Mouse (Mus musculus) liver, embryonic 14.5 days (tissue): ENCODE data around the gene Gm38394. TPM values are rescaled to one million over a fixed set of nuclear protein-coding genes. Genes with fewer than 3 reads are reported as not detected.

Experiments used
- ATAC-seq: fragments of 200-750 bp; cut with Nextera tagmentation; 2 replicates; pipeline ENCODE4 v1.8.0; 2017; ENCODE audit warnings: moderate number of reproducible peaks, mild to moderate bottlenecking, moderate library complexity; ENCODE audit not compliant: insufficient read depth
- DNase-seq, 3 experiments: peaks; one replicate each; pipeline ENCODE4 v3.0.0-alpha.2; 2012 to 2013; ENCODE audit warnings: low read depth in 3 of 3, low spot score in 3 of 3
- H3K27ac ChIP-seq: fragments of 300-500 bp; sonication (generic); 2 replicates; pipeline ENCODE4 v1.5.1; 2014; ENCODE audit warnings: moderate library complexity, mild to moderate bottlenecking, control low read depth, inconsistent platforms
- H3K27me3 ChIP-seq: fragments of 300-500 bp; sonication (generic); 2 replicates; pipeline ENCODE4 v1.6.1; 2014; ENCODE audit warnings: mild to moderate bottlenecking, low read length, moderate library complexity; ENCODE audit not compliant: control insufficient read depth, insufficient read depth
- H3K36me3 ChIP-seq: fragments of 300-500 bp; sonication (generic); replicated peaks from 2 replicates; pipeline ENCODE4 v1.6.1; 2014; ENCODE audit warnings: low read depth; ENCODE audit not compliant: control insufficient read depth, insufficient read depth
- H3K4me1 ChIP-seq, 2 experiments: fragments of 200-500 bp in 1 of 2; fragments of 300-500 bp in 1 of 2; sonication (generic) in 1 of 2; replicated peaks; 2 replicates each; pipeline ENCODE4 v1.6.1; 2012 to 2014; ENCODE audit warnings: antibody characterized with exemption in 1 of 2, inconsistent platforms in 1 of 2, low read length in 1 of 2; ENCODE audit not compliant: control insufficient read depth in 2 of 2, insufficient read depth in 2 of 2
- H3K4me2 ChIP-seq: fragments of 300-500 bp; sonication (generic); 2 replicates; pipeline ENCODE4 v1.6.1; 2014; ENCODE audit warnings: low read depth, mild to moderate bottlenecking, control low read depth, moderate library complexity
- H3K4me3 ChIP-seq, 2 experiments: fragments of 200-500 bp in 1 of 2; fragments of 300-500 bp in 1 of 2; sonication (generic) in 1 of 2; 2 replicates each; pipeline ENCODE4 v1.5.1; 2012 to 2014; ENCODE audit warnings: low read depth in 2 of 2, low read length in 2 of 2, mild to moderate bottlenecking in 2 of 2, control low read depth in 1 of 2, inconsistent platforms in 1 of 2, moderate library complexity in 1 of 2; ENCODE audit not compliant: insufficient read depth in 1 of 2
- H3K9ac ChIP-seq: fragments of 300-500 bp; sonication (generic); replicated peaks from 2 replicates; pipeline ENCODE4 v1.6.1; 2014; ENCODE audit warnings: mild to moderate bottlenecking, control low read depth, moderate library complexity
- H3K9me3 ChIP-seq: fragments of 300-500 bp; sonication (generic); 2 replicates; pipeline ENCODE4 v1.6.1; 2016; ENCODE audit warnings: low read length, mixed read lengths; ENCODE audit not compliant: control insufficient read depth
- CTCF ChIP-seq: IDR thresholded peaks from 2 replicates; pipeline ENCODE4 v1.5.1; 2016; ENCODE audit warnings: antibody characterized with exemption, low read depth, control low read depth
- EP300 ChIP-seq: IDR thresholded peaks from 2 replicates; pipeline ENCODE4 v1.6.1; 2016; ENCODE audit warnings: antibody characterized with exemption, low read depth
- WGBS: fragments of 180-500 bp; shearing (Covaris S2); extraction: QIAGEN DNeasy Blood & Tissue Kit; methylation state at CpG from one replicate; pipeline ENCODE4 v1.1.7; 2014; ENCODE audit not compliant: insufficient replicate concordance; 5-methylcytosine and 5-hydroxymethylcytosine counted together
- polyA plus RNA-seq, 2 experiments: library from polyadenylated mRNA; depleted of rRNA in 1 of 2; stranded (reverse) in 1 of 2; unstranded in 1 of 2; fragments of >200 nt; fragmentation: Nextera tagmentation in 1 of 2; extraction: Ambion mirVana in 1 of 2; gene quantifications; 2 replicates each; pipeline versions ENCODE4 v1.2.1 to v1.2.3; 2012 to 2014

Gm38394 gene
- polyA plus RNA-seq, 2 experiments: 1.6 to 1.7 TPM

GRCm38 (mm10) chr1:133596298-133597007, 64.7 kb downstream of the Gm38394 start:
- WGBS: 36% methylated on average over 4 of the region's 4 CpGs
- DNase-seq (no peak), ATAC-seq (no peak)
- Histone ChIP-seq H3K36me3 (peaks cover 1% of the 10 kb centered on the region; the same call in 1 of the 2 replicates), H3K9me3 (no peaks in the 10 kb centered on the region), H3K27me3 (no peaks in the 10 kb centered on the region), H3K4me3 (no peak overlapping the region), H3K4me1 (no peaks in the 10 kb centered on the region), H3K4me2 (no peak overlapping the region), H3K27ac (no peak overlapping the region), H3K9ac (no peak overlapping the region)
- TF ChIP-seq EP300 (no peak), CTCF (no peak; the same call in 1 of the 2 replicates)

GRCm38 (mm10) chr1:133585995-133586537, 75.1 kb downstream of the Gm38394 start:
- TF ChIP-seq EP300 (no peak), CTCF (no peak)
- no peaks in the 10 kb centered on the region for H3K9me3 ChIP-seq

DNA sequence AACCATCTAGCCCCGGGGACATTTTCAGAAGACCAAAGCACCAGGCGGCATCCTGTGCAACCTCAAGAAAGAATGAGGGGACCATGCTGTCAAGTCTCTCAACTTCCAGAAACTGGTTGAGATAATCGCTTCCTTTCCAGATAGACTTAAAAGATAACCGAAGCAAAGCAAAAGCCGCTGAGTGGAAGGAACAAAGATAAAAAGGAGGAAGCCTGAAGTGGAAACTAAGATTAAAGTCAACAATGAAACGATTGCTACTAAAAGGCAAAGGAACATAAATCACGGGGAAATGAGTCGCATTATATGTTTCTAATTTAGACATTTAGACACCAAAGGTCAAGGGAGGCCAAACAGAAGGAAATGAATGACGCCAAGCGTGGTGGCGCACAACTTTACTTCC, 89.8 kb downstream of the Gm38394 start:
- ATAC-seq: no peak

More at GRCm38 (mm10) chr1:133585995-133586537, 75.1 kb downstream of the Gm38394 start:
- ATAC-seq: no peak
- Histone ChIP-seq H3K4me1 (no peaks in the 10 kb centered on the region), H3K9ac (no peak overlapping the region), H3K27ac (no peak overlapping the region), H3K27me3 (no peaks in the 10 kb centered on the region), H3K4me2 (no peak overlapping the region), H3K4me3 (no peak overlapping the region), H3K36me3 (no peaks in the 10 kb centered on the region)
- WGBS: 57% methylated on average over 6 of the region's 6 CpGs
- no peak for DNase-seq

More for the DNA sequence above, 89.8 kb downstream of the Gm38394 start:
- no peak overlapping the region for H3K4me2 ChIP-seq
- 13% methylated on average over 11 of the region's 11 CpGs for WGBS
- H3K9me3 ChIP-seq: no peaks in the 10 kb centered on the region
- no peak overlapping the region for H3K9ac ChIP-seq
- H3K36me3 ChIP-seq: no peaks in the 10 kb centered on the region
- TF ChIP-seq EP300 (no peak), CTCF (no peak)
- no peaks in the 10 kb centered on the region for H3K27me3 ChIP-seq
- H3K4me1 ChIP-seq: no peaks in the 10 kb centered on the region
- no peak for DNase-seq
- no peak overlapping the region for H3K27ac ChIP-seq
- no peak overlapping the region for H3K4me3 ChIP-seq

Other genes with a start within 250 kb of the Gm38394 start
- gene Sox13, start 236.9 kb downstream of the Gm38394 start, polyA plus RNA-seq (2012; rRNA removed): 4.9 and 6.1 TPM in 2 replicates
- 1.1 and 1.6 TPM in 2 replicates for gene Sox13, start 236.9 kb downstream of the Gm38394 start, polyA plus RNA-seq (2014; fragmentation: Nextera tagmentation; extraction: Ambion mirVana)
- 175 and 241 TPM in 2 replicates for gene Snrpe, start 51.0 kb downstream of the Gm38394 start, polyA plus RNA-seq (2012; rRNA removed)
- gene Snrpe, start 51.0 kb downstream of the Gm38394 start, polyA plus RNA-seq (2014; fragmentation: Nextera tagmentation; extraction: Ambion mirVana): 488 and 500 TPM in 2 replicates
- gene Zbed6, start 433 bp downstream of the Gm38394 start, polyA plus RNA-seq (2012; rRNA removed): 0.27 and 1.4 TPM in 2 replicates
- gene Zbed6, start 433 bp downstream of the Gm38394 start, polyA plus RNA-seq (2014; fragmentation: Nextera tagmentation; extraction: Ambion mirVana): not detected in 2 replicates
- 0.69 and 1.1 TPM in 2 replicates for gene Lax1, start 28.8 kb upstream of the Gm38394 start, polyA plus RNA-seq (2012; rRNA removed)
- gene Lax1, start 28.8 kb upstream of the Gm38394 start, polyA plus RNA-seq (2014; fragmentation: Nextera tagmentation; extraction: Ambion mirVana): 0.33 and 0.55 TPM in 2 replicates
- 13.3 and 16.5 TPM in 2 replicates for gene Atp2b4, start 139.7 kb upstream of the Gm38394 start, polyA plus RNA-seq (2012; rRNA removed)
- 33.1 and 37.7 TPM in 2 replicates for gene Atp2b4, start 139.7 kb upstream of the Gm38394 start, polyA plus RNA-seq (2014; fragmentation: Nextera tagmentation; extraction: Ambion mirVana)
- gene Optc, start 246.7 kb upstream of the Gm38394 start, polyA plus RNA-seq (2012; rRNA removed): 0.11 and 0.23 TPM in 2 replicates
- not detected in 2 replicates for gene Optc, start 246.7 kb upstream of the Gm38394 start, polyA plus RNA-seq (2014; fragmentation: Nextera tagmentation; extraction: Ambion mirVana)